Mouse (Mus musculus): ENCODE results near the gene Spryd3.

GRCm38 (mm10) chr15:102144726-102145125, 8.7 kb upstream of the Spryd3 start:
- no peak for TF ChIP-seq CTCF (IDR thresholded peaks at IDR 0.05; ENCODE audit: borderline replicate concordance, extremely low read depth, insufficient read depth, insufficient read length)
- no peak for TF ChIP-seq POLR2A (IDR thresholded peaks at IDR 0.05; ENCODE audit: borderline replicate concordance, extremely low read depth, insufficient read depth, insufficient read length, poor library complexity, severe bottlenecking)
